Mouse (Mus musculus): ENCODE data around the gene Gramd1b.

The Gramd1b gene

GRCm38 (mm10) chr9:40269103-40269861 lies 261.9 kb downstream of the Gramd1b start, which contains the start of gene Scn3b:
Gene Scn3b (plus strand): TSS chr9:40269217.
- peak; percentile 10 for DNase-seq (ENCODE audit: low read depth, low spot score)

GRCm38 (mm10) chr9:40268748-40269102 lies 262.5 kb downstream of the Gramd1b start:
- DNase-seq (ENCODE audit: low read depth, low spot score) = no peak

GRCm38 (mm10) chr9:40268040-40268747 lies 263.0 kb downstream of the Gramd1b start:
- no peak for DNase-seq (ENCODE audit: low read depth, low spot score)

GRCm38 (mm10) chr9:40263874-40264273 lies 267.3 kb downstream of the Gramd1b start:
- no peak for DNase-seq (ENCODE audit: low read depth, low spot score)

GRCm38 (mm10) chr9:40252459-40252858 lies 278.7 kb downstream of the Gramd1b start:
- DNase-seq (ENCODE audit: low read depth, low spot score) = no peak

GRCm38 (mm10) chr9:40249106-40249505 lies 282.1 kb downstream of the Gramd1b start:
- DNase-seq (ENCODE audit: low read depth, low spot score) = no peak

GRCm38 (mm10) chr9:40246702-40247101 lies 284.5 kb downstream of the Gramd1b start:
- DNase-seq (ENCODE audit: low read depth, low spot score) = no peak

GRCm38 (mm10) chr9:40245974-40246665 lies 285.1 kb downstream of the Gramd1b start:
- DNase-seq (ENCODE audit: low read depth, low spot score) = no peak

GRCm38 (mm10) chr9:40245466-40245865 lies 285.7 kb downstream of the Gramd1b start:
- no peak for DNase-seq (ENCODE audit: low read depth, low spot score)
